Mouse (Mus musculus): ENCODE results near the gene Naglu. TPM values are rescaled to one million over a fixed set of nuclear protein-coding genes. Genes with fewer than 3 reads are reported as not detected.

Gene Naglu
- total and polyA plus RNA-seq, 2 experiments = 22.1 to 38.8 TPM

DNA sequence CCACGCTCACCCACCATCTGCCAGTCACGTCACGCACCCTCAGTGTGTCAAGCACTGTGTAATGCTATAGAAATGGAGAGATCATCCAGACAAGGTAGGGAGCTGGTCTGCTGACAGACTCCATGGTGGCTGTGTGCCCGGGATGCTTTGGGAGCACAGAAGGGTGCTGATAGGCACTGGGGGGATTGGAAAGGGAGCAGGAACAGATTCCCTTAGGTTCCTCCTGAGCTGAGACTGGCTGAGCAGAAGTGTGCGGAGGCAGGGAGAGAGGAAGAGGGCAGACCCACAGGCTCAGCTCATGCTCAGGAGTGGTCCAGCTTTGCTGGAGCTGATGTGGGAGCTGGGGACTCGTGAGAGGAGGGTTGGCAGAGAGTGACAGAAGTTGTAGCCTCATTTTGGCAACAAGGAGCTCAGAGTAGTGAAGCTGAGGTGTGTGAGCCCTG lies 18.7 kb upstream of the Naglu start:
- TF ChIP-seq POLR2A (IDR thresholded peaks at IDR 0.05; ENCODE audit: extremely low read depth, insufficient read depth, low read length) (no peak), CTCF (IDR thresholded peaks at IDR 0.05; ENCODE audit: low read depth, low read length) (no peak)
- 91% methylated on average over 6 of the region's 6 CpGs for WGBS
- Histone ChIP-seq H3K27me3 (ENCODE audit: control insufficient read depth, insufficient read depth, low read length) (no peaks in the 10 kb centered on the region), H3K9ac (ENCODE audit: low read depth, low read length) (no peak overlapping the region), H3K4me3 (ENCODE audit: insufficient read depth, low read depth, low read length) (no peak overlapping the region), H3K36me3 (ENCODE audit: control insufficient read depth, insufficient read depth, low read length) (peaks cover 3% of the 10 kb centered on the region; the same call in 1 of the 2 replicates), H3K79me2 (ENCODE audit: control insufficient read depth, insufficient read depth, low read length) (no peaks in the 10 kb centered on the region), H3K27ac (replicated peaks; ENCODE audit: insufficient read depth, low read depth, low read length) (peak overlapping the region; percentile 7; the same call in 1 of the 2 replicates), H3K4me1 (ENCODE audit: control insufficient read depth, insufficient read depth, low read length) (peaks cover 4% of the 10 kb centered on the region; the same call in 1 of the 2 replicates)
- no peak for DNase-seq (ENCODE audit: extremely low read depth, low read depth, low spot score)

DNA sequence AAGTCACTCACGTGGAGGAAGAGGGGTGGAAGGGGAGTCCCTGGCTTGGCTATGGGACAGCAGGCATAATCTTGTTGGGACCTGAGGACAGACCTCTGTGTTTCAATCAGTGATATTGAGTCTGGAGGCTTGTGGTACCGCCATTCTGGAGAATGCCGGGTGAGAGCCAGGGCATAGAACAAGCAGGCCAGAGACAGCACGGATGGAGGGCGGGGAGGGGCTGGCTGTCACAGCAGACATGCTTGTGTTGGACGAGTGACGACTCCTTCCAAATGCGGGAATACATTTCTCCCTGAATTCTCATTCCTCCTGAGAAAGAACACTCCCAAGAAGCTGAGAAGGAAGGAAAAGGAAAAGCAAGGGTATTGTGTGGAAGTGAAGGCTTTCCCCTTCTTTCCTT lies 18.2 kb upstream of the Naglu start:
- Histone ChIP-seq H3K9ac (ENCODE audit: low read depth, low read length) (no peak overlapping the region), H3K27ac (replicated peaks; ENCODE audit: insufficient read depth, low read depth, low read length) (no peak overlapping the region), H3K4me1 (ENCODE audit: control insufficient read depth, insufficient read depth, low read length) (peaks cover 6% of the 10 kb centered on the region), H3K27me3 (ENCODE audit: control insufficient read depth, insufficient read depth, low read length) (no peaks in the 10 kb centered on the region), H3K4me3 (ENCODE audit: insufficient read depth, low read depth, low read length) (no peak overlapping the region), H3K79me2 (ENCODE audit: control insufficient read depth, insufficient read depth, low read length) (no peaks in the 10 kb centered on the region), H3K36me3 (ENCODE audit: control insufficient read depth, insufficient read depth, low read length) (peaks cover 2% of the 10 kb centered on the region; the same call in 1 of the 2 replicates)
- TF ChIP-seq CTCF (IDR thresholded peaks at IDR 0.05; ENCODE audit: low read depth, low read length) = no peak
- no peak for TF ChIP-seq POLR2A (IDR thresholded peaks at IDR 0.05; ENCODE audit: extremely low read depth, insufficient read depth, low read length)
- DNase-seq (ENCODE audit: extremely low read depth, low read depth, low spot score) = no peak
- WGBS = 91% methylated on average over 8 of the region's 8 CpGs

DNA sequence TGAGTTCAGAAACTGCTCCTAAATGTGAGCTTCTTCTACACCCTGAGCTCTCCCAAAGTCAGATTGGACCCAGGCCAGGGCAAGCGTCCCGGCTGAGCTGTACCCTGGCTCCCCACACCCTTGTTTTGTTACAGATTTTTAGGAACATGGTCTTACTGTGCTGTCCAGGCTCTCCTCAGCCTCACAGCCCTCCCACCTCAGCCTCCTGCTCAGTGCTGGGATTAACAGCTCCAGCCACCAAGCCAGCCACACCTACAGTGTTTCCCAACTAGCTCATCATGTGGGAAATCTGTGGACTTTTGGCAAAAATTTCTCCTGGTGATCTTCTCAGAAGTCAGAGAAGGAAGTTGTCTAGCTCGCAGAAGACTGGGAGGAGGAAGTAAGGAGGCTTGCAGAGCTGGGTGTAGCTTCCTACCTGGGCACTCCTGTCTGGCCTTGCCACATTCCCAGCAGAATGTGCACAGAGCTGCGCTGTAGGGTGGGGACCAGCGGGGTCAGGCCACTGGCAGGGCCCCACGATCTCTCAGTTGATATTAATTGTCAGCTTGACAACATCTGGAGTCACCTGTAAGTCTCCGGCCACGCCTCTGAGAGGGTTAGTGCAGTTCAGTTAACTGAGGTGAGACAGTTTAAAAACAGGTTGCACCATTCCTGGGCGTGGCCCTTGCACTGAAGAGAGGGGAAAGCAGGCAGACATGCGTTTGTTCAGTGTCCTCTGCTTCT lies 16.9 kb upstream of the Naglu start:
- 80% methylated on average over 10 of the region's 10 CpGs for WGBS
- Histone ChIP-seq H3K27ac (replicated peaks; ENCODE audit: insufficient read depth, low read depth, low read length) (no peak overlapping the region), H3K4me3 (ENCODE audit: insufficient read depth, low read depth, low read length) (no peak overlapping the region), H3K4me1 (ENCODE audit: control insufficient read depth, insufficient read depth, low read length) (peaks cover 12% of the 10 kb centered on the region), H3K27me3 (ENCODE audit: control insufficient read depth, insufficient read depth, low read length) (no peaks in the 10 kb centered on the region), H3K9ac (ENCODE audit: low read depth, low read length) (no peak overlapping the region), H3K36me3 (ENCODE audit: control insufficient read depth, insufficient read depth, low read length) (peaks cover 2% of the 10 kb centered on the region; the same call in 1 of the 2 replicates), H3K79me2 (ENCODE audit: control insufficient read depth, insufficient read depth, low read length) (no peaks in the 10 kb centered on the region)
- TF ChIP-seq POLR2A (IDR thresholded peaks at IDR 0.05; ENCODE audit: extremely low read depth, insufficient read depth, low read length) (no peak), CTCF (IDR thresholded peaks at IDR 0.05; ENCODE audit: low read depth, low read length) (no peak)
- no peak for DNase-seq (ENCODE audit: extremely low read depth, low read depth, low spot score)

DNA sequence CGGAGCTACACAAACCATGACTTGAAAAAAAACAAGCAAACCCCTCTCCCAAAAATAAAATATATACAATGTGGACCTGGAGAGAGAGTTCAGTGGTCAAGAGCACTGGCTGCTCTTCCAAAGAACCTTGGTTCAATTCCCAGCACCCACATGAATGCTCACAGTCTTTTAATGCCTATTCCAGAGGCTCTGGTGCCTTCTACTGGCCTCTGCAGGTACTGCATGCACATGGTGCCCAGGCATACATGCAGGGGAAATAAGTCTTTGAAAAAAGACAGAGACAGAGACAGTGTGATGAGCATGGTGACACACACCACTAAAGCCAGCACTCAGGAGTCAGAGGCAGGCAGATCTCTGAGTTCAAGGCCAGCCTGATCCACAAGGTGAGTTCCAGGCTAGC lies 15.8 kb upstream of the Naglu start:
- Histone ChIP-seq H3K79me2 (ENCODE audit: control insufficient read depth, insufficient read depth, low read length) (no peaks in the 10 kb centered on the region), H3K36me3 (ENCODE audit: control insufficient read depth, insufficient read depth, low read length) (0 out of 2 replicates have a peak, but pooled peaks cover 2% of the 10 kb centered on the region), H3K27me3 (ENCODE audit: control insufficient read depth, insufficient read depth, low read length) (no peaks in the 10 kb centered on the region), H3K4me1 (ENCODE audit: control insufficient read depth, insufficient read depth, low read length) (peaks cover 12% of the 10 kb centered on the region), H3K9ac (ENCODE audit: low read depth, low read length) (no peak overlapping the region), H3K27ac (replicated peaks; ENCODE audit: insufficient read depth, low read depth, low read length) (no peak overlapping the region), H3K4me3 (ENCODE audit: insufficient read depth, low read depth, low read length) (no peak overlapping the region)
- DNase-seq (ENCODE audit: extremely low read depth, low read depth, low spot score) = no peak
- TF ChIP-seq POLR2A (IDR thresholded peaks at IDR 0.05; ENCODE audit: extremely low read depth, insufficient read depth, low read length) = no peak
- TF ChIP-seq CTCF (IDR thresholded peaks at IDR 0.05; ENCODE audit: low read depth, low read length) = peak; percentile 46; the same call in 1 of the 2 replicates
- WGBS = 100% methylated on average over 1 of the region's 1 CpGs

DNA sequence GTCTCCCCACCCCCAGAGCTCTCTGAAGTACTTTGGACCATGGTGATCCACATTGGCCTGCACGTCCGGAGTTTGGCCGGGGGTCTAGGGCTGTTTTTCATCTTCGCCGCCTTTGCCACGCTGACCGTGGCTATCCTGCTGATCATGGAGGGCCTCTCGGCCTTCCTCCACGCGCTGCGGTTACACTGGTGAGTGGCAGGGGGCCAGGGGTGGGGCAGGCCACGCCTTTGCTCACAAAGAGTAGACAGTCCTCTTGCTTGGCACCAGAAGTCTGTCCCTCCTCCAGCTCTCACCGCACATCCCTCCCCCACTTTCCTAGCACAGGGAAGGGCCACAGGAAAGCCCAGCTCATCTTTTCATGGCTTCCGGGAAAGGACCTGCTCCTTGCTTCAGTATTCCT lies 14.4 kb upstream of the Naglu start:
- no peak for TF ChIP-seq CTCF (IDR thresholded peaks at IDR 0.05; ENCODE audit: low read depth, low read length)
- TF ChIP-seq POLR2A (IDR thresholded peaks at IDR 0.05; ENCODE audit: extremely low read depth, insufficient read depth, low read length) = no peak
- no peak overlapping the region for H3K9ac ChIP-seq (ENCODE audit: low read depth, low read length)
- H3K27ac ChIP-seq (replicated peaks; ENCODE audit: insufficient read depth, low read depth, low read length) = no peak overlapping the region
- no peaks in the 10 kb centered on the region for H3K27me3 ChIP-seq (ENCODE audit: control insufficient read depth, insufficient read depth, low read length)
- DNase-seq (ENCODE audit: extremely low read depth, low read depth, low spot score) = no peak
- 0 out of 2 replicates have a peak, but pooled peaks cover 2% of the 10 kb centered on the region for H3K36me3 ChIP-seq (ENCODE audit: control insufficient read depth, insufficient read depth, low read length)
- H3K79me2 ChIP-seq (ENCODE audit: control insufficient read depth, insufficient read depth, low read length) = no peaks in the 10 kb centered on the region
- H3K4me1 ChIP-seq (ENCODE audit: control insufficient read depth, insufficient read depth, low read length) = peaks cover 12% of the 10 kb centered on the region
- no peak overlapping the region for H3K4me3 ChIP-seq (ENCODE audit: insufficient read depth, low read depth, low read length)
- 81% methylated on average over 14 of the region's 14 CpGs for WGBS

DNA sequence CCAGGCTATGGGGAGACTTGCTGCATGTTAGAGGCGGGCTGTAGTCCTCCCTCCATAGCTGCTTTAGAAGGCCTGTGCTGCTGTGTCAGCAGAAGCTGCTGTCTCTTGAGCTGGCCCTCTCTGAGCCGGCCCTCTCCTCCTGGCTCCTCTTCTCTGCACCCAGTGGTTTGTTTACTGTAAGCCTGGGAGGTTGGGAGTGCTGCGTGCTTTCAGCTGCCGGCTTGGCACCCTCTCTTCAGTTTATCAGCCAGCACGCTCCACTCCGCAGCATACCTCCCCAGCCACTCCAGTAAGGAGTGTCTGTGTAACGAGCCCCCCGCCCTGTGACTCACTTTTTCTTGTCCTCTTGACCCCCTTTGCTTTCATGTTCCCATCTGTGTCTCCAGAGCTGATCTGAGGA lies 12.9 kb upstream of the Naglu start:
- TF ChIP-seq CTCF (IDR thresholded peaks at IDR 0.05; ENCODE audit: low read depth, low read length) = no peak
- TF ChIP-seq POLR2A (IDR thresholded peaks at IDR 0.05; ENCODE audit: extremely low read depth, insufficient read depth, low read length) = no peak
- Histone ChIP-seq H3K27me3 (ENCODE audit: control insufficient read depth, insufficient read depth, low read length) (no peaks in the 10 kb centered on the region), H3K36me3 (ENCODE audit: control insufficient read depth, insufficient read depth, low read length) (0 out of 2 replicates have a peak, but pooled peaks cover 2% of the 10 kb centered on the region), H3K79me2 (ENCODE audit: control insufficient read depth, insufficient read depth, low read length) (no peaks in the 10 kb centered on the region), H3K9ac (ENCODE audit: low read depth, low read length) (peak overlapping the region; percentile 32), H3K27ac (replicated peaks; ENCODE audit: insufficient read depth, low read depth, low read length) (peak overlapping the region; percentile 8), H3K4me3 (ENCODE audit: insufficient read depth, low read depth, low read length) (no peak overlapping the region), H3K4me1 (ENCODE audit: control insufficient read depth, insufficient read depth, low read length) (peaks cover 8% of the 10 kb centered on the region)
- DNase-seq (ENCODE audit: extremely low read depth, low read depth, low spot score) = peak; percentile 77
- WGBS = 21% methylated on average over 8 of the region's 8 CpGs

Data from liver, adult 2 months (tissue).